Mouse (Mus musculus) liver, adult 2 months (tissue): ENCODE data around the gene Hsd3b6. TPM values are rescaled to one million over a fixed set of nuclear protein-coding genes. Genes with fewer than 3 reads are reported as not detected.
"Not testable (repeated sequence)": the region's sequence is repeated elsewhere in the genome, so short reads cannot be mapped to it uniquely, and the experiment has no call there.

Experiments used
- DNase-seq: peaks from one replicate; pipeline ENCODE4 v3.0.0-alpha.2; 2011; ENCODE audit warnings: low read depth, low spot score; ENCODE audit errors: extremely low read depth
- H3K27ac ChIP-seq: fragments of 200-500 bp; replicated peaks from 2 replicates; pipeline ENCODE4 v1.5.1; 2012; ENCODE audit warnings: low read depth, mild to moderate bottlenecking, control low read depth, inconsistent platforms, low read length; ENCODE audit not compliant: insufficient read depth
- H3K27me3 ChIP-seq: fragments of 200-500 bp; 2 replicates; pipeline ENCODE4 v1.6.1; 2012; ENCODE audit warnings: mild to moderate bottlenecking, moderate library complexity, low read length, inconsistent platforms; ENCODE audit not compliant: control insufficient read depth, insufficient read depth
- H3K36me3 ChIP-seq: fragments of 200-500 bp; 2 replicates; pipeline ENCODE4 v1.6.1; 2012; ENCODE audit warnings: low read length, inconsistent platforms; ENCODE audit not compliant: control insufficient read depth, insufficient read depth
- H3K4me1 ChIP-seq: fragments of 200-500 bp; 2 replicates; pipeline ENCODE4 v1.6.1; 2011; ENCODE audit warnings: low read length; ENCODE audit not compliant: control insufficient read depth, insufficient read depth
- H3K4me3 ChIP-seq: fragments of 200-500 bp; 2 replicates; pipeline ENCODE4 v1.5.1; 2011; ENCODE audit warnings: low read depth, mild to moderate bottlenecking, control low read depth, low read length, moderate library complexity; ENCODE audit not compliant: insufficient read depth
- H3K79me2 ChIP-seq: fragments of 200-500 bp; 2 replicates; pipeline ENCODE4 v1.6.1; 2012; ENCODE audit warnings: inconsistent platforms, mild to moderate bottlenecking, low read length, moderate library complexity; ENCODE audit not compliant: control insufficient read depth, insufficient read depth
- H3K9ac ChIP-seq: fragments of 200-500 bp; 2 replicates; pipeline ENCODE4 v1.6.1; 2012; ENCODE audit warnings: low read depth, mild to moderate bottlenecking, control low read depth, inconsistent platforms, low read length
- CTCF ChIP-seq: fragments of 200-500 bp; IDR thresholded peaks from 2 replicates; pipeline ENCODE4 v1.5.1; 2011; ENCODE audit warnings: low read depth, low read length, control low read depth
- POLR2A ChIP-seq: fragments of 200-500 bp; IDR thresholded peaks from 2 replicates; pipeline ENCODE4 v1.6.1; 2011; ENCODE audit warnings: low read length, control low read depth; ENCODE audit not compliant: insufficient read depth; ENCODE audit errors: extremely low read depth
- WGBS: fragments of 180-500 bp; shearing (Covaris S2); methylation state at CpG from one replicate; pipeline ENCODE4 v1.1.7; 2018; 5-methylcytosine and 5-hydroxymethylcytosine counted together
- polyA plus RNA-seq: library from polyadenylated mRNA; depleted of rRNA; stranded (reverse); fragments of >200 nt; gene quantifications from 2 replicates; pipeline ENCODE4 v1.2.3, GENCODE M21; 2012
- total RNA-seq: library from RNA; depleted of rRNA; stranded (reverse); fragments of >200 nt; gene quantifications from 2 replicates; pipeline ENCODE4 v1.2.3, GENCODE M21; 2014

Gene Hsd3b6
- total and polyA plus RNA-seq, 2 experiments = not detected

DNA sequence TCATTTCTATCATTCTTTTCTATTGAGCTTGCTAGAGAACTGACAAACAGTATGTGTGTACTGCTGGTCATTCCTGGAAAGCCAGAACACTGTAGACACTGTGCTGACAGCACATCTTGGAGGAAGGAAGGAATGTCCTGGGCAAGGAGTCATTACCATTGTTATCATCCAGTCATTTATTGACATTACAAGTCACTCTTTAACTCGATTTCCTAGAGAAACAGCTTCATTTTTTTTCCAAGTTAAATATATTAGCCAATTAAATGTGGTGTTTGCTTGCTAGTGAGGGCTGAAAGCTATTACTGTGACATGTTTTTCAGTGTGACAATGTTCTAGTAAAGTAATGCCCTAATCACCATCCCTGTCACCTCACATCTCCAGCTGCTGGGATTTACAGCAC is 39.4 kb upstream of the Hsd3b6 start:
- TF ChIP-seq POLR2A = no peak
- TF ChIP-seq CTCF = no peak
- 4% methylated on average over 1 of the region's 1 CpGs for WGBS

DNA sequence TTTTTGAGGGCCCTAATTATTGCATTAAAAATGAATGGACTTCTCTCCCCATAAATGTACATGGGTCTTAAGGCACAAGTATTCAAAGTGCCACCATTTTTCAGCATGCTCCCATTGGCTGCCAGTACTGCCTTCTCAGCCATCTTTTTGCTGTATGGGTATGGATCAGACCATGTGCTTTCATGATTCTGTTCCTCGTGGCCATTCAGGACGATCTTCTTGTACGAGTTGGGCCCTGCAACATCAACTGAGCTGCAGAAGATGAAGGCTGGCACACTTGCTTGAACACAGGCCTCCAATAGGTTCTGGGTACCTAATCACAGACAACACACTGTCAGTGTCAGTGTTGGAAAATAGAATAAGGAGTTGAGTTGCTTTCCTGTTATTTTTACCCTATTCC is 38.8 kb upstream of the Hsd3b6 start:
- DNase-seq = no peak
- Histone ChIP-seq H3K9ac (no peak overlapping the region), H3K27me3 (peaks cover 7% of the 10 kb centered on the region; the same call in 1 of the 2 replicates), H3K4me1 (peaks cover 9% of the 10 kb centered on the region), H3K4me3 (no peak overlapping the region), H3K79me2 (no peaks in the 10 kb centered on the region), H3K27ac (no peak overlapping the region), H3K36me3 (no peaks in the 10 kb centered on the region)
- TF ChIP-seq POLR2A (no peak), CTCF (no peak)
- WGBS = 92% methylated on average over 3 of the region's 3 CpGs

More for the DNA sequence above, 39.4 kb upstream of the Hsd3b6 start:
- peaks cover 6% of the 10 kb centered on the region; the same call in 1 of the 2 replicates for H3K27me3 ChIP-seq
- peak; percentile 86 for DNase-seq
- H3K79me2 ChIP-seq = no peaks in the 10 kb centered on the region
- H3K4me1 ChIP-seq = peaks cover 9% of the 10 kb centered on the region
- no peak overlapping the region for H3K4me3 ChIP-seq
- H3K36me3 ChIP-seq = no peaks in the 10 kb centered on the region
- H3K27ac ChIP-seq = no peak overlapping the region
- no peak overlapping the region for H3K9ac ChIP-seq

DNA sequence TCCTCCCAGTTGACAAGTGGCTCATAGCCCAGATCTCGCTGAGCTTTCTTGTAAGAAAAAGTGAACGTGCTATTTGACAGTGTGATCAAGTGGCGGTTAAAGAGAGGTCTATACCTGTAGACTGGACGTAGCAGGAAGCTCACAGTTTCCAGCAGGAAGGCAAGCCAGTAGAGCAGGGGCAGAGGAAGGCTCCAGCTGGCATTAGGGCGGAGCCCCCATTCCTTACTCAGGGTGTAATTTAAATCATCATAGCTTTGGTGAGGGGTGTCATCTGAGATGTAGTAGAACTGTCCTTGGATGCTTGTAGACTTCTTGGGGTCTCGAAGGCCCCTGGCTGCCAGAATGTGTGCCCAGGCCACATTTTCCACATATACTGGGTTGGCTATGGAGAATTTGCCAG is 38.4 kb upstream of the Hsd3b6 start:
- DNase-seq = no peak
- Histone ChIP-seq H3K27ac (no peak overlapping the region), H3K4me1 (peaks cover 9% of the 10 kb centered on the region), H3K27me3 (peaks cover 9% of the 10 kb centered on the region; the same call in 1 of the 2 replicates), H3K9ac (no peak overlapping the region), H3K36me3 (no peaks in the 10 kb centered on the region), H3K4me3 (no peak overlapping the region), H3K79me2 (no peaks in the 10 kb centered on the region)
- WGBS = 89% methylated on average over 6 of the region's 6 CpGs
- TF ChIP-seq POLR2A = no peak
- no peak for TF ChIP-seq CTCF

DNA sequence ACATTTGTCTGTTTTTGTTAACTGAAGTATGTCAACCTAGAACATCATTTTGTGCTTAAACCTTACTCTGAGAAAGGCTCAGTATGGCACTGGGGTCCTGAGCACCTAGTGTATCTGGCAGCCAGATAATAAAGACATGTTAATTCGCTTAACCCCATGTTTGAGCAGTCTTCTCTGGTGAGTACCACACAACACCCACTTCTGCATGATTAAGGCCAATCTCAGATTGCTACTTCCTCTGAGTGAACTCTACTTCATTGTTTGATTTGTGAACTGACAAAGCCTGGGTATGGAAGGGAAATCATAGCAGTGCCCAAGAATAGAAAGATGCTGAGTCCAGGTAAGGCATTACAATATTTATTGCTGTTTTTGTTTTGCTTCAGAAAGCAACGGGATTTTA is 37.6 kb upstream of the Hsd3b6 start:
- WGBS = 83% methylated on average over 2 of the region's 2 CpGs
- Histone ChIP-seq H3K36me3 (no peaks in the 10 kb centered on the region), H3K27ac (no peak overlapping the region), H3K9ac (no peak overlapping the region), H3K4me3 (no peak overlapping the region), H3K79me2 (no peaks in the 10 kb centered on the region), H3K27me3 (peaks cover 9% of the 10 kb centered on the region; the same call in 1 of the 2 replicates), H3K4me1 (peaks cover 9% of the 10 kb centered on the region)
- no peak for DNase-seq
- no peak for TF ChIP-seq CTCF
- TF ChIP-seq POLR2A = no peak

DNA sequence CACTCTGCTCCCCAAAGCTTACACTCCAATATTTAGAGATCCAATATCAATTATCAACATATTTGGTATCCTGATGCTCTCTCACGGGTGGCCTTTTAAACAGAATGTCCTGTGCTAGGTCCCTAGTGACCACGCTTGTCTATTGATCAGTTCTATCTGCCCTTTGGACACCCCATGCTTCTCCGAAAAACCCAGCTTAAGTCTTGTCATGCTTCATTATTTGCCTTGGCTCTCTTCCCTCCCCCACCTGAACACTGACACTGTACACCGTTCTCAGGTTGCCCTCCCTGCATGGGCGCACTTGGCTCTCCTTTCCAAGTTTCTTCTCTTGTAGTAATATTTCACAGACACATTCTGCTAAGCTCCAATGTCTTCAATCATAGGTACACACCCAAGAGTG is 36.0 kb upstream of the Hsd3b6 start:
- TF ChIP-seq POLR2A (no peak), CTCF (no peak)
- no peak overlapping the region for H3K9ac ChIP-seq
- WGBS = 30% methylated on average over 5 of the region's 5 CpGs
- no peak overlapping the region for H3K27ac ChIP-seq
- no peaks in the 10 kb centered on the region for H3K36me3 ChIP-seq
- H3K27me3 ChIP-seq = peaks cover 9% of the 10 kb centered on the region; the same call in 1 of the 2 replicates
- no peak overlapping the region for H3K4me3 ChIP-seq
- H3K79me2 ChIP-seq = no peaks in the 10 kb centered on the region
- H3K4me1 ChIP-seq = peaks cover 9% of the 10 kb centered on the region
- DNase-seq = peak; percentile 66

DNA sequence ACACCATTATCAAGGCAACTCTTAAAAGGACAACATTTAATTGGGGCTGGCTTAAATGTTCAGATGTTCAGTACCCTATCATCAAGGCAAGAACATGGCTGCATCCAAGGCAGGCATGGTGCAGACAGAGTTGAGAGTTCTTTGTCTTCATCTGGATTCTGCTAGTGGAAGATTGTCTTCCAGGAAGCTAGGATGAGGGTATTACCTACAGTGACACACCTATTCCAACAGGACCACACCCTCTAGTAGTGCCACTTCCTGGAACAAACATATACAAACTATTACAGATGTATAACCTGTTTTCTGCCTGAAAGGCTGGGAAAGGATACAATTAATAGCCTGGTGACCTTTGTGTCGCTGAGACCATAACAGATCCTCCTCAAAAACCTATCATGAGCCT is 34.7 kb upstream of the Hsd3b6 start:
- H3K79me2 ChIP-seq = no peaks in the 10 kb centered on the region
- DNase-seq = no peak
- H3K27me3 ChIP-seq = peaks cover 9% of the 10 kb centered on the region; the same call in 1 of the 2 replicates
- no peak for TF ChIP-seq CTCF
- no peak for TF ChIP-seq POLR2A
- no peaks in the 10 kb centered on the region for H3K36me3 ChIP-seq
- 93% methylated on average over 1 of the region's 1 CpGs for WGBS
- H3K4me3 ChIP-seq = no peak overlapping the region
- no peak overlapping the region for H3K27ac ChIP-seq
- H3K4me1 ChIP-seq = peaks cover 8% of the 10 kb centered on the region
- no peak overlapping the region for H3K9ac ChIP-seq

DNA sequence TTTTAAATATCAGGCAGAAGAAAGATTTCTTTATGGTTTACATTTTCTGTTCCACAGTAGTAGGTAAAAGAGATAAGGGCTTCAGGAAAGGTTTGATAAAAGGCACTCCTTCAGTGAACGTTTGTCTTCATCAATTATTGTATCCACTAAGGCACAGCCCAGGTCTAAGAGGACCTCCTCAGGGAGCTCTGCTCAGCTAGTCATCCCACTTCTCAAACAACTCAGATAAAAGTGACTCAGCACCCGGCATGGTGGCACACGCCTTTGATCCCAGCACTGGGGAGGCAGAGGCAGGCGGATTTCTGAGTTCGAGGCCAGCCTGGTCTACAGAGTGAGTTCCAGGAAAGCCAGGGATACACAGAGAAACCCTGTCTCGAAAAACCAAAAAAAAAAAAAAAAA is 1.6 kb downstream of the Hsd3b6 start:
- not testable (repeated sequence) for DNase-seq, H3K79me2 ChIP-seq, H3K4me3 ChIP-seq, H3K27ac ChIP-seq, H3K27me3 ChIP-seq, H3K9ac ChIP-seq, H3K36me3 ChIP-seq, H3K4me1 ChIP-seq
- 82% methylated on average over 6 of the region's 6 CpGs for WGBS

DNA sequence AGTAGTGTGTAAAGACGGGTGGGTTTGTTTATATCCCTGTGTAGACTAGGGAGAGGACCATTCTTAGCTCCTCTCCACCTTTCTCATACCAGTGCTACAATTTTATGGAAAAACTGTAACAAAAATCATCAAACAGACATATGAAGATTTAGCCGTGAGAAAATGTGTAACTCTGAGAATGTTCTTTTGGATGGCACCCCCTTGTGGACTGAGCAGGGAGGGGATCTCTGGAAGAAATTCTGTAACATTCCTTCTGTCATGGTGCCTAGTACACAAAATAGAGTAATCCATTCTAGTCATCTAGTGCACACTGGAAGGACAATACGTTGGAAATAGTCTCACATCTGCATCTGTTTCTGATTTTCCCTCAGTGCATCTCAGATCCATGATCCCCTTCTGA is 9.2 kb downstream of the Hsd3b6 start:
- H3K27me3 ChIP-seq, H3K4me3 ChIP-seq, H3K9ac ChIP-seq, H3K4me1 ChIP-seq, H3K79me2 ChIP-seq, H3K36me3 ChIP-seq, H3K27ac ChIP-seq: not testable (repeated sequence)
- peak; percentile 36 for DNase-seq
- WGBS = 23% methylated on average over 3 of the region's 3 CpGs
